Mouse (Mus musculus) cerebellum, adult 2 months (tissue): ENCODE results near the gene Zc3h7a. TPM values are rescaled to one million over a fixed set of nuclear protein-coding genes. Genes with fewer than 3 reads are reported as not detected.

ENCODE experiments used
- DNase-seq, 2 experiments: peaks; one replicate each; pipeline ENCODE4 v3.0.0; 2021
- H3K27ac ChIP-seq: fragments of 200-500 bp; 2 replicates; pipeline ENCODE4 v1.5.1; 2012; ENCODE audit warnings: low read length, control low read depth, inconsistent platforms; ENCODE audit not compliant: insufficient read depth
- H3K27me3 ChIP-seq: fragments of 200-500 bp; 2 replicates; pipeline ENCODE4 v1.6.1; 2012; ENCODE audit warnings: inconsistent platforms, mild to moderate bottlenecking, low read length, moderate library complexity; ENCODE audit not compliant: control insufficient read depth, insufficient read depth
- H3K4me1 ChIP-seq: fragments of 200-500 bp; 2 replicates; pipeline ENCODE4 v1.6.1; 2011; ENCODE audit warnings: low read length; ENCODE audit not compliant: control insufficient read depth, insufficient read depth
- H3K4me3 ChIP-seq: fragments of 200-500 bp; replicated peaks from 2 replicates; pipeline ENCODE3; 2011; ENCODE audit warnings: mild to moderate bottlenecking, low read depth, low read length, control low read depth; ENCODE audit not compliant: insufficient read depth
- CTCF ChIP-seq: fragments of 200-500 bp; IDR thresholded peaks from 2 replicates; pipeline ENCODE4 v1.5.1; 2011; ENCODE audit warnings: low read depth, mild to moderate bottlenecking, control low read depth, low read length, moderate library complexity, borderline replicate concordance; ENCODE audit not compliant: insufficient read depth
- POLR2A ChIP-seq: fragments of 200-500 bp; IDR thresholded peaks from 2 replicates; pipeline ENCODE4 v1.6.1; 2011; ENCODE audit warnings: low read length, control low read depth, borderline replicate concordance; ENCODE audit not compliant: insufficient read depth
- WGBS: fragments of 180-500 bp; shearing (Covaris S2); methylation state at CpG from one replicate; pipeline ENCODE4 v1.1.7; 2018; 5-methylcytosine and 5-hydroxymethylcytosine counted together
- polyA plus RNA-seq: library from polyadenylated mRNA; depleted of rRNA; stranded (reverse); fragments of >200 nt; gene quantifications from 2 replicates; pipeline ENCODE4 v1.2.3, GENCODE M21; 2012; rRNA removed

Gene Zc3h7a
- polyA plus RNA-seq, 1 experiment: 70.8 TPM

DNA sequence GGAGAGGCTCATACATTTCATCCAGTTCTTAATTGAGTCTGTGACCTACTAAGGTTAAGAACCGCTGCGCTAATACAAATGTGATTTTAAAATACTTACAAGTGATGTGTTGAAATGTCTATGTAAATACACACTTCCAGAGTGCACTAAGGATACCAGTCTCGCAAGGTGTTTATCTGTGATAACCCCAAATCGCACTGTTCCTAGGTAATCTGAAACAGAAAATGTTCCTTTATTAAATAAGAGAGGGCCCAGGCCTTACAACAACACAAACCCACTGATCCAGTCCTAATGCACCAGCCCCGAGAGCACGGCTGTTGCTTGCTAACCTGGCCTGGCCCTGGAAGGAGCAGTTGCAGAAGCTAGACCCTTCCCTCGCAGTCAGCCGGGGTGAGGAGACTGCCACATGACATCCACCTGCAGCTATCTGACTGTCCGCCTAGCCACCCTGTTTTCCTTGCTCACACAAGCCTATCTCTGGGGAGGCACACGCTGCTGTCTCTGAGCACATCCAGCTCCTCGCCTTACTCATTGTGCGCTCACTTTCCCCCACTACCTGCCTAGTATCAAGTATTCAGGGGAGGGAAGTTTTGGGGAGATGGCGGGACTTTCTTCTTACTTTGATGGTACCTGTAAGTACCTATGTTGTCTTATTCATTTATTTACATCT lies 82.3 kb downstream of the Zc3h7a start:
- H3K4me1 ChIP-seq: peaks cover 9% of the 10 kb centered on the region
- 91% methylated on average over 13 of the region's 13 CpGs for WGBS
- no peak overlapping the region for H3K27ac ChIP-seq
- no peak for DNase-seq
- no peak for TF ChIP-seq CTCF
- TF ChIP-seq POLR2A: no peak
- no peak overlapping the region for H3K4me3 ChIP-seq
- no peaks in the 10 kb centered on the region for H3K27me3 ChIP-seq

DNA sequence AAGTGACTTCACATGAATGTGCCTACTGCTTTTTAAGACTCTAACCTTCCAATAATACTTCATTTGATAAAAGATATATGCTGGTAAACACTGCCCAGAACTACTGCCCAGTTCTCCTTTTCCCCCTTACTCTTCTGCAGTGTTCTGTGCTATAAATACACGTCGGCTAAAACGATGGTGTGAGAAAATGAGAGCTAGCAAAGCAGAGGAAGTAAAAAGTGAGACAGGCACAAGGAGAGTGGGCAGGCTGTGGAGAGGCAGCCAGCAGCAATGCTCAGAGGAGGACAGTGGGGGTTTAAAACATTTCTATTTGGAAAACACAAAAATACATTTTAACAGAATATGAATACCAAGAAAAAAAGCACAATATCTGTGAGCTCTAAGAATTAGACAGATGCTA lies 83.7 kb downstream of the Zc3h7a start:
- no peak for DNase-seq

DNA sequence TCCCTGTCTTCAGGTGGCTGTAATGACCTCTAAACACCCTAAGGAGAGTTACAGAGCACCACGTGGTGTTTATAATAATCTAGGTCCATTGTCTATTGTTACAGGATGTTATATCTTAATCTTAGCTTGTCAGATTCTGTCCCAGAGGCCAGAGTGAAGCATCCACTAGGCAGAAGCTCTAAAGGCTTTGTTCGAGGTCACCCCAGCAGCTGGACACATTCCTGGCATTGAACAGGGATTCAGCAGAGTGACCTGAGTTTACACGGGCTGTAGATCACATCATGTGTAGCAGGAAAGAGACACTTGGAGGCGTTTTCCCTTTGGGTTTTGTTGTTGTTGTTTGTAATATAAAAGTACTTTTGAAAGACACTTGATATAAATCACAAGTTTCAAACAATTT lies 84.1 kb downstream of the Zc3h7a start:
- DNase-seq: no peak
- no peak overlapping the region for H3K4me3 ChIP-seq
- TF ChIP-seq POLR2A: no peak
- no peak for TF ChIP-seq CTCF
- H3K4me1 ChIP-seq: peaks cover 12% of the 10 kb centered on the region
- 36% methylated on average over 4 of the region's 4 CpGs for WGBS
- no peak overlapping the region for H3K27ac ChIP-seq
- no peaks in the 10 kb centered on the region for H3K27me3 ChIP-seq

More for the DNA sequence above, 83.7 kb downstream of the Zc3h7a start:
- Histone ChIP-seq H3K27ac (no peak overlapping the region), H3K27me3 (no peaks in the 10 kb centered on the region), H3K4me1 (peaks cover 9% of the 10 kb centered on the region), H3K4me3 (no peak overlapping the region)
- WGBS: 74% methylated on average over 3 of the region's 3 CpGs
- TF ChIP-seq CTCF (no peak), POLR2A (no peak)

DNA sequence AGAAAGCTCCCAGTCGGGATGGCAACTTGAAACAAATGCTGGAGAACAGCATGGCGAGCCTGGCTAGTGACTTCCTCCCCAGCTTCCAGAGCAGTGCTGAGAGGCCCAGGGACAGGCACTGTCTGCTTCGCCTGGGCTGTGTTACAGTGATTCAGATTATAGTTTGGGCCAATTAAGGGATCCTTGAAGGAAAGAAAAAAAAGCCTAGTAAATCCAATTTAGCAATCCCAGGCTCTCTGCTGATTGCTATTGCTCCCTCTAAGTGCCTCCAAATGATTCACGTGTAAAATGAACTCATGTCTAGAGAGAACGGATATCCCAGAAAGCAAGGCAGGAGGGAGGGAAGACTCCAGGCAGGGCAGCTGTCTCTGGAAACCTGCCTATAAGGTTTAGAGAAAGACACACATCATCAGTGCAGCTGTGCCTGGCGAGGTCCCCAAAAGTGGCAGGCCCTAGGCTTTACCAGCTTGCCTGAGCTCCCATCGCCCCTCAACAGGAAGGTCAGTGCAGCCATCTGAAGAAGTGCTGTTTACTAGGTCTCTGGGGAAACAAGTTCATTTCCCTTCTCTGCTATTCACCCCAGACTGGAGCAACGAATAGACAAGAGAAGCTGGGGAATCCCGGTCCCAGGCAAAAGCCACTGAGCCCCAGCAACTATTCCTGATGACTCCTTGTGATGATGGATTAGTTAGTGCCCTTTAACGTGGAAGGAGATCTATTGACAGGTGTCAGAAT lies 85.2 kb downstream of the Zc3h7a start:
- Histone ChIP-seq H3K4me3 (no peak overlapping the region), H3K27ac (no peak overlapping the region), H3K27me3 (no peaks in the 10 kb centered on the region), H3K4me1 (peaks cover 13% of the 10 kb centered on the region)
- WGBS: 61% methylated on average over 10 of the region's 10 CpGs
- no peak for DNase-seq
- TF ChIP-seq POLR2A (no peak), CTCF (no peak)

DNA sequence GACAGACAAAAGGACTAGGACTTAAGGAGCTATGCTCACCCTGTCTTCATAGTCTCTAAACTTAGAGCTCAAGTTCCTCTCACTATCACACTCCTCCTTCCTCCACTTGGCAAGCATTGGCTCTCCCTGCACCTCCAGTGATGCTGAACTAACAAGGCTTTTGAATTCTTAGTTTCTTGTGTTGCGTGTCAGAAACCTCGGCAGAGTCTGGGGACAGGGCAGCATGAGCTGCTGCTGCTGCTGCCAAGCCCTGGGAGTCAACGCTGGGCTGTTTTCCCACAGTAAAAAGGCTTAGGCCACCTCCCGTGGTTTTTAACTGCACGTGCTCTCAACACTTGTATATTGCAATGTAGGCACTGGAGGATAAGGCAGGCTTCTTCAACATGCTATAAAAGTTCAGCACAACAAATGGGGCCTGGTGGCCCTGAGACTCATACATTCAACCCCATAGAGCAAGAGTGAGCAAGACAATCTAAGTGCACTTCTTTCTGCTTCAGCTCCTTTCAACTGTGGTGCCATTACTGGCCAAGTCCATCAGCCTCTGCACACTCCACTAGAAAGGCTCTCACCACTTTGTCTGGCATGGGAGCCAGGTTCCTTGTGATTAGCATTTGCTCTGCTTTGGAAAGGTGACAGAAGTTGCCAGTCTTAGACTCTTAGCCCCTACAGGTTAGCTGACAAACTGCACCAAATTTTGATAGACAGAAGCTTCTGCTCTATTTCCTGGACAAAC lies 89.2 kb downstream of the Zc3h7a start:
- peak; percentile 35 to 53 for DNase-seq
- WGBS: 3% methylated on average over 5 of the region's 5 CpGs
- Histone ChIP-seq H3K27ac (peak overlapping the region; percentile 23; the same call in 1 of the 2 replicates), H3K4me1 (peaks cover 10% of the 10 kb centered on the region; the same call in 1 of the 2 replicates), H3K4me3 (no peak overlapping the region), H3K27me3 (no peaks in the 10 kb centered on the region)
- TF ChIP-seq CTCF (no peak; the same call in 1 of the 2 replicates), POLR2A (no peak)

Other genes with a start within 250 kb of the Zc3h7a start
- 124 and 138 TPM in 2 replicates for gene Snn, start 115.4 kb downstream of the Zc3h7a start, polyA plus RNA-seq
- gene Litaf, start 110.2 kb downstream of the Zc3h7a start, polyA plus RNA-seq: 60.7 and 82.3 TPM in 2 replicates
- gene Txndc11, start 41.7 kb downstream of the Zc3h7a start, polyA plus RNA-seq: 34.5 and 34.8 TPM in 2 replicates
- gene Rsl1d1, start 26.9 kb upstream of the Zc3h7a start, polyA plus RNA-seq: 44.9 and 45.2 TPM in 2 replicates
- 43.6 and 44.0 TPM in 2 replicates for gene Gspt1, start 77.9 kb upstream of the Zc3h7a start, polyA plus RNA-seq
- gene Tnfrsf17, start 137.4 kb upstream of the Zc3h7a start, polyA plus RNA-seq: 0.14 and 0.46 TPM in 2 replicates
- gene Snx29, start 146.5 kb upstream of the Zc3h7a start, polyA plus RNA-seq: 8.4 and 9.0 TPM in 2 replicates